Mouse (Mus musculus) heart, postnatal 36 days (tissue): ENCODE data around the gene Pdzd8. TPM values are rescaled to one million over a fixed set of nuclear protein-coding genes. Genes with fewer than 3 reads are reported as not detected.

Source experiments
- DNase-seq, 2 experiments: peaks; one replicate each; pipeline ENCODE4 v3.0.0; 2021 to 2022
- intact Hi-C: fragments of 180-260 bp; cut with DNase I; formaldehyde crosslinking; loops from one replicate; pipeline ENCODE4 v1.15.1; 2025
- total RNA-seq, 2 experiments: library from RNA; stranded (reverse); gene quantifications; 2 replicates each; pipeline ENCODE4 v1.2.3; 2021

The Pdzd8 gene
- total RNA-seq, 2 experiments from 2014 or later: 24.7 to 27.2 TPM

DNA sequence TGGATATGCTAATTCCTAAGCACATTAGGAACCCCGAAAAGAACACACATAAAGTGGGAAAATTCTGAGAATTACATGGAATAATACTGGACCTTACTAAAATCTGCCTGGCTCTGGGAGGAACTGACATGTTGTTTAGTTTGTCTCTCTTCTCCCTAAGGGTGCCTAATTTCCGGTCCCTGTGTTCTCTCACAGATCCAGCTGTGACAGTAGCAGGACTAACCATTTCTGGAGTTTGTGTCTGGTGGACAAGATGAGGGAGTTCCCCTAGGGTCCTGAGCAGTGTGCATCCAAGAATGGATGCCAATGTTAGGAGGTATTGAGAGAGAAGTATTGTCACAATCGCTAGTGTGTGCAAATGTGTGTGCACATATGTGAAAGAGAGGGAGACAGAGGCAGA lies 10.8 kb upstream of the Pdzd8 start:
- intact Hi-C loops: no loop called here
- DNase-seq: no peak

DNA sequence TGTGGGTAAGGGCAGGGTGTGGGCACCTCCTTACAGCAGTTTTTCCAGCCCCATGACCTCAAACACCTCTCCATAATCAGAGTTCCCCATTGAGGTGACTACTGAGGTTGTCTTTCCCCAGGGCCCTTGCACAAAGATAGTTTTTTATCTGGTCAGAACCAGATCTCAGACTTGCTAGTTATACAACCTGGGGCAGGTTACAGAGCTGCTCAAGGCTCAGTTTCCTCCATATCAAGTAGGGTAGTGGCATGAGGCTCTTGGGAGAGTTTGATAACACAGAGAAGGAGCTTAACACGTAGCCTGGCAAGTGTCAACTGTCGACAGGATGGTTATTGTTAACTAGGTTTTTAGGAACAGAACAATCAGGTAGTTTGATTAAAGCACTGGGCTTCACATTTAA lies 9.3 kb upstream of the Pdzd8 start:
- intact Hi-C loops: no loop called here
- DNase-seq: no peak

DNA sequence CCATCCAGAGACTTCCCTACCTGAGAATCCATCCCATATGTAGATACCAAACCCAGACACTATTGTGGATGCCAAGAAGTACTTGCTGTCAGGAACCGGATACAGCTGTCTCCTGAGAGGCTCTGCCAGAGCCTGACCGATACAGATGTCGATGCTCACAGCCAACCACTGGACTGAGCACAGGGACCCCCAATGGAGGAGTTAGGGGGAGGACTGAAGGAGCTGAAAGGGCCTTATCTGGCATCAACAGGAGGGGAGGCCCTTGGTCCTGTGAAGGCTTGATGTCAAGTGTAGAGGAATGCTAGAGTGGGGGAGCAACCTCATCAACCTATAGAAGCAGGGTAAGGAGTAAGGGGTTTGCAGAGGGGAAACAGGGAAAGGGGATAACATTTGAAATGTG lies 7.2 kb upstream of the Pdzd8 start:
- no peak for DNase-seq
- intact Hi-C loops: no loop called here

DNA sequence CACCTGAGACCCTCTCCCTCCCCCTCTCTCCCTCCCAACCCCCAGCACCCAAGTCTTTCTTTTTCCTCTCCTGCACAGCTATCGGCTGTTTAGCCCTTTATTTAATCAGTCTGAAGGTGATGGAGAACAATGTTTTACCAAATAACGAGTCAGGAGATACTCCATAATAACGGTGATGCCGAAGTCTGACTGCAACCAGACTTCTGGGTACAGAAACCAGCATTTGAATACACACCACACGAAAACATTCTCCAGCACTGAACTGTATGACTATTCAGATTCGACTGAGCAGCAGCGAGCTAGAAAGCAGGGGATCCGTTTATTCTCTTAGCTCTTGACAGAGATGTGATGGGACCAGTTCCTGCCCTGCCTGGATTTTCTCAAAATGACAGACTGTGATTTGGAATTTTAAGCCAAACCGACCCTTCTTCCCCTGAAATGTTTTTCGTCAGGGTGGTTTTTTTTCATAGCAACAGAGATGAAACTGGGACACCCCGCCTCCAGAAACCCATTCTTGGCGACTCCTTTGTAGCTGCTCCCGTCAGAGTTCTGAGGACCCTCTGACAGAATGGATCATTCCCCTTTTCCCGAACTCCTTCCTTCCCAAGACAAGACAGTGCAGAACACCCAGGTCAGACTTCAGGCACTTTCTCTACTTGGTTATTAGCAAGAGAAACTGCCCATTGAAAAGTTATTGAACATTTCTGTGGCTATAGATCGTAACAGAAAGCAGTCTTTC lies 5.7 kb upstream of the Pdzd8 start:
- no peak for DNase-seq
- intact Hi-C loops: no loop called here

- intact Hi-C loops: no loop called here
- DNase-seq: no peak
Observed at GRCm38 (mm10) chr19:59350273-59350903, 4.8 kb upstream of the Pdzd8 start.

- intact Hi-C loops: loop anchor here (10.0 kb wide), 2 partner anchors 405 to 1235 kb away; partner anchors contain the start of genes Cacul1, Eno4 and Hspa12a
- DNase-seq: no peak
Observed at GRCm38 (mm10) chr19:59349329-59349960, 3.9 kb upstream of the Pdzd8 start.

DNA sequence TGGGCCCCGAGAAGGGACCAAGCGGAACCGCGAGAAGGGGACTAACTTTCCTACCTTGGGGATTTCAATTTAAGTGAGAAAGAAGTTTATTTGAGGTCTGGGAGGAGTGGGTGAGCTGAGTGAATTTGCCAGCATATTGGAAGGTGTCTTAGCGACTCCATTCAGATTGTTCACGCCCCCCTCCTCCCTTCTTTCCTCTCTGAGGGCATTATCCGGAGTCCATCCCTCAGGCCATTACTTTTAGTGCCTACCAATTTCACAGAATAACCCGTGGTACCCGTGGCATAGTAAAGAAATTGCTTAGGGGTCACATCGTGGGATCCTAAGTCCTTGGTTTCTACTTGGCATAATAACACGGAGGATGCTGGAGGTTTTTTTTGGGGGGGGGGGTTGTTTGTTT lies 745 bp upstream of the Pdzd8 start:
- intact Hi-C loops: loop anchor here (10.0 kb wide), 2 partner anchors 402 to 1238 kb away; partner anchors contain the start of genes Cacul1, Eno4 and Hspa12a
- no peak for DNase-seq

DNA sequence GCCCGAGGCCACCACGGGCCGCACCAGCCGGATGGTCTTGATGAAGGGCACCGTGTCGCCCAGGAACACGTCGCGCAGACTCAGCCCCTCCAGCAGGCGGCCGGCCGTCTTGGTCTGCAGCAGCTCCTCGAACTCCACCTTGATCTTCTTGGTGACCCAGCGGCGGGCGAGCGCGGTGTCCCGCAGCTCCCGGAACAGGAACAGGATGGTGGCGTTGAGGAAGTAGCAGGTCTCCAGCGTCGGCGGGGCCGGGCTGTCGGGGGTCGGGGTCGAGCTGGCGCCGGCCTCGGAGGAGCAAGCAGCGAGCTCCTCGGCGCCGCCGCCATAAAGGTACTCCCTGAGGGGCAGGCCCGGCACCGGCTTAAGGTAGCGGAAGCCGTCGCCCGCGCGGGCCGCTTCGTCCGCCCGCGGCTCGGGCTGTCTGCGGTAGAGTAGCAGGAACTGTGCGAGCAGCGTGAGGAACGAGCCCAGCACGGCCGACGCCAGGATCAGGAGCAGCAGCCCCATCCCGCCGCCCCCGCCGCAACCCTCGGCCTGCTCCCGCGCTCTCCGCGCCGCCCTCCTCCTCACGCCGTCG lies 411 bp downstream of the Pdzd8 start:
- intact Hi-C loops: loop anchor here (10.0 kb wide), 2 partner anchors 400 to 1240 kb away; partner anchors contain the start of genes Cacul1, Eno4 and Hspa12a
- peak; percentile 54 to 69 for DNase-seq

GRCm38 (mm10) chr19:59344304-59344711 lies 1.3 kb downstream of the Pdzd8 start:
- intact Hi-C loops: loop anchor here (10.0 kb wide), 2 partner anchors 400 to 1240 kb away; partner anchors contain the start of genes Cacul1, Eno4 and Hspa12a
- DNase-seq: peak; percentile 19 to 33

DNA sequence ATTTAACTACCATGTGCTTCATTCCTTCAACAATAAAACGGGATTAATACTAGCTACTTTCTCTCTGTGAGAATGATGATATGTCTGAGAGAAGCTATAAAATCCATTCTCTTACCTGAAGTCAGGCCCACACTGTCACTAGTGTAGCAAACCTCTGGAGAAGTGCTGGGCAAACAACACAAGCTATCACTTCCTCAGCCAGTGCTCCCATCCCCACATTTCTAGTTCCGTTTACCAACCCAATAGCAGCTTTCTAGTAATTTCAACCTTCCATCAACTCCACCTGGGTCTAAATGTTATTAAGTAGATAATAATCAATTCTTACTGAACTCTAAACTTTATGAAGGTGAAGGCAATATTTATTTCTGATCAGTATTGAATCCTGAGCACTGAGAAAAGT lies 2.6 kb downstream of the Pdzd8 start:
- intact Hi-C loops: loop anchor here (10.0 kb wide), 2 partner anchors 398 to 1242 kb away; partner anchors contain the start of genes Cacul1, Eno4 and Hspa12a
- DNase-seq: no peak

DNA sequence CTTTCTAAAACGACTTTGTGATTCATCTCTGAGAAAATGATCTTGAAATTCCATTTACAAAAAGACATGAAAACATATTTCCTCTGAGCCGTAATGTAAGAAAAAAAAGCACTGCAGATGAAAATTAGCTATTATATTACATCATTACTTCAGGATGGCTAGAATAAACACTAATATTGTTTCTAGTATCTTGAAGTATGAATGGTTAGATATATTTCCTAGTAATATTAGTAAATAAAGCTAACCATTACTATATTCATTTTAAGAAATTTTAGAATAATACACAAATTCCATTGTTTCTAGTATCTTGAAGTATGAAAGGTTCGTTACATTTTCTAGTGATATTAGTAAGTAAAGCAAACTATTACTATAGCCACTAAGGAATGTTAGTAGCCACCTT lies 5.7 kb downstream of the Pdzd8 start:
- DNase-seq: no peak
- intact Hi-C loops: loop anchor here (10.0 kb wide), 2 partner anchors 395 to 1245 kb away; partner anchors contain the start of genes Cacul1, Eno4 and Hspa12a

GRCm38 (mm10) chr19:59337872-59338681 lies 7.5 kb downstream of the Pdzd8 start:
- intact Hi-C loops: no loop called here
- DNase-seq: no peak

DNA sequence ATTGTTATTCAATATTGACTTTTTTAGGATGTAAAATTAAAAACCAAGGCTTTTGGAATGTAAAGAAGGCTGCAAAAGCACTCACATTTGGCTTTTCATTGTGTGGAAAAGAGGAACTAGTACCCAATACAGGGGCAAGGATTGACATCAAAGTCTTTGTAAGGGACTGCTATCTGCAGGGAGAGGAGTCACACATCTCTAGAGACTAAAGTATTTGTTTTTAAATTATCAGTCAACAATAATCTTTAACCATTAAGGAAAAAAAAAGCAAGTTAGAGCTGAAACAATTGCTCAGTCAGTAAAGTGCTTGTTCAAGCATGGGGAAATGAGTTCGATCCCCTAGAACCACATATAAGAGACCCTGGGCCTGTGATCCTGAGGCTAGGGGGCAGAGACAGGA lies 8.9 kb downstream of the Pdzd8 start:
- no peak for DNase-seq

GRCm38 (mm10) chr19:59330816-59331225 lies 14.8 kb downstream of the Pdzd8 start:
- intact Hi-C loops: no loop called here

More for the DNA sequence above, 8.9 kb downstream of the Pdzd8 start:
- intact Hi-C loops: no loop called here

GRCm38 (mm10) chr19:59321990-59322389 lies 23.6 kb downstream of the Pdzd8 start, which contains the start of gene Rps12-ps3:
TSS of gene Rps12-ps3 (plus strand) at chr19:59322290.
- intact Hi-C loops: no loop called here
- DNase-seq: no peak

More at GRCm38 (mm10) chr19:59330816-59331225, 14.8 kb downstream of the Pdzd8 start:
- DNase-seq: no peak

DNA sequence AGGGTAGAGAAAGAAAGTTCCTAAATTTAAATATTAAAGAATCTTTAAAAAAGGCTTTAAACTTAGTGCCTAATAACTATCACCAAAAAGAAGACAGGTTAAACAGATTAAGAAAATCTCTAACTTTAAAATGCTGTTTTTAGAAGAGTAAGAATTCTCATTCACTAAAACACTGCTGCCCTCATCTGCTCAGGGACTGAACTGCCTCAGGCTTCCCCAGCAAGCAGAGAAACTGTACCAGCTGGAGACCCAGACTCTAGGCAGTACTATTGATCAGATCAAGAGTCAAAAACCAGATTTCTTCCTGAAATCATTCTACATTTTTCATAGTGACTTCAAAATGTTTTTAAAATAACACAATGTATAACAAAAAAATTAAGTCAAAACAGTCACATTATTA lies 29.0 kb downstream of the Pdzd8 start:
- intact Hi-C loops: loop anchor here (1.0 kb wide), 1 partner anchor 77 kb away; no protein-coding TSS in a partner anchor
- no peak for DNase-seq

GRCm38 (mm10) chr19:59315308-59315707 lies 30.3 kb downstream of the Pdzd8 start:
- intact Hi-C loops: no loop called here
- no peak for DNase-seq

GRCm38 (mm10) chr19:59292183-59292839 lies 53.3 kb downstream of the Pdzd8 start:
- DNase-seq: no peak

DNA sequence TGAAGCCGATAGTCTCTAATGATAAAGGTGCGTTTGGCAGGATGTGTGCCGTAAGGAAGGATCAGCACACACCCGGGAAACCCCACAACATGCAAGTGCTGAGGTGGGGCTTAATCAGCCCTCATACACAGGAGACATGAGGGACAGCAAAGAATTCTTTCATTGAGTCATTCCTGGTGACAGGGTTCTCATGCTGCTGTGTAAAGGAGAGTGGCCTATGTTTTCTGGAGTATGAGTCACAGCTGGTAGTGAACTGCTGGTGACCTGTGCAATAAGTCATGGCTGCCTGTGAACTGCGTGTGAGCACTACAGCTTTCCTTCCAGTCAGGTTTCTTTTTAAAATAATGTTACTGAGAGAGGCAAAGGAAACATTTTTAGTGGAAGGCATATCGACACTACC lies 55.8 kb downstream of the Pdzd8 start:
- no peak for DNase-seq
- intact Hi-C loops: no loop called here

More at GRCm38 (mm10) chr19:59292183-59292839, 53.3 kb downstream of the Pdzd8 start:
- intact Hi-C loops: no loop called here
